Mouse (Mus musculus) forelimb bud, embryonic 11.5 days (tissue): ENCODE data around the gene Ampd3.

Experiments used
- DNase-seq: peaks from one replicate; pipeline ENCODE4 v3.0.0-alpha.2; 2012; ENCODE audit warnings: low read depth, low spot score

Ampd3 gene

GRCm38 (mm10) chr7:110801028-110801427, 33.0 kb downstream of the Ampd3 start:
- peak; percentile 80 for DNase-seq

DNA sequence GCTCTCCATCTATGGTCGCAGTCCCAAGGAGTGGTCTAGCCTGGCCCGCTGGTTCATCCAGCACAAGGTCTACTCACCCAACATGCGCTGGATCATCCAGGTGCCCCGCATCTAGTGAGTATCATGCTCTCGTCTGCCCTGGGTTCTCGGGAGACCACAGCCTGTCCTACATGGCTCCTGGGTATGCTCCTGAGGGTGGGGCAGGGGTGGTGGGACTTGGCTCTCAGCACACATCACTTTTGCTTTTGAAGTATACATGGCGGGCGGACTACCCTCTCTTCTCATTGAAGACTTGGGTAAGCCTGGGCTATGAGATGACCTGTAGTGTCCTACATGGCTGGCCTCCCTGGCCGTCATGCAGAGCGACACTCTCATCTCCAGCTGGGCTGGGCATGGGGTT, 35.1 kb downstream of the Ampd3 start:
- DNase-seq = no peak

- no peak for DNase-seq
These were observed 36.3 kb downstream of the Ampd3 start for GRCm38 (mm10) chr7:110804266-110804665.

DNA sequence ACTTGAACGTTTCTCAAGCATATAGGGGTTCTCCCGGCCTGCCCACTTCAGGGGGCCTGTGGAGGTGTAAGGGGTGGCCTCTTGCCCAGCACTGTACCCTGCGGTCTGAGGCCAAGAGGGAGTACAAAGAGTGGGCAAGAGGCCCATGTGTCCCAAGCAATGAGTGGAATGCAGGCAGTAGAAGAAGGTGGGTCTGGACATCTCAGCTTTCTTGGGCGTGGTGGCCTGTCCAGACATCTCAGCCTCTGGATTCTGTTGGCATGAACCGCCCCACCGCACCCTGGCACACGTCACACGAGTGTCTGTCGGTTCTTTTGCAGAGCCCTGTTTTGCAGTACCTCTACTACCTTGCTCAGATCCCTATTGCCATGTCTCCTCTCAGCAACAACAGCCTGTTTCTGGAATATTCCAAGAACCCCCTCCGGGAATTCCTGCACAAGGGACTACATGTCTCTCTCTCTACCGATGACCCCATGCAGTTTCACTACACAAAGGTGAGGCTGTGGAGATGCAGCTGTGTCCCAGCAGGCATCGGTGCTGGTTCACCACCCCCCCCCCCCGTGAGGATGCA, 39.5 kb downstream of the Ampd3 start:
- no peak for DNase-seq

DNA sequence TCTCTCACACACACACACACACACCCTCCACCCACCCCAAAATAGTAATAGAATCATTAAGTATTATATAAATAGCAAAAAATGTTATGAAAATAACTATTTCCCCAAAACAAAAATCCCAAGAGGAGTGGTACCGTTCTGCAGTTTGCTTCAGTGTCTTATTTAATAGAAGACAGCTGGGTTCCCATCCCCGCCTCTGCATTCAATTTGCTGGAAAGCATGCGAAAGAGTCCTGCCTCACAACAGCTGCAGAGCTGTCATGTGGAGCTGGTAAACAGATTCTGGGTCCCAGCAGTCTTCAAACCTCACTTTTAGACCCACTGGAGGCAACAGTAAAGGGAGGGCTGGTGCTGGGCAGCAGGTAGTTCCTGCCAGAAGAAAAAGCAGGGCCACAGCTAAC, 41.0 kb downstream of the Ampd3 start:
- no peak for DNase-seq

- DNase-seq = no peak
These were observed 41.9 kb downstream of the Ampd3 start for GRCm38 (mm10) chr7:110809585-110810557.

GRCm38 (mm10) chr7:110810995-110811394, 43.0 kb downstream of the Ampd3 start:
- no peak for DNase-seq

- no peak for DNase-seq
These were observed 43.5 kb downstream of the Ampd3 start for GRCm38 (mm10) chr7:110811529-110811928.

- no peak for DNase-seq
These were observed 46.0 kb downstream of the Ampd3 start for GRCm38 (mm10) chr7:110813983-110814382.

- DNase-seq = peak; percentile 69
These were observed 48.0 kb downstream of the Ampd3 start for GRCm38 (mm10) chr7:110816037-110816436.

DNA sequence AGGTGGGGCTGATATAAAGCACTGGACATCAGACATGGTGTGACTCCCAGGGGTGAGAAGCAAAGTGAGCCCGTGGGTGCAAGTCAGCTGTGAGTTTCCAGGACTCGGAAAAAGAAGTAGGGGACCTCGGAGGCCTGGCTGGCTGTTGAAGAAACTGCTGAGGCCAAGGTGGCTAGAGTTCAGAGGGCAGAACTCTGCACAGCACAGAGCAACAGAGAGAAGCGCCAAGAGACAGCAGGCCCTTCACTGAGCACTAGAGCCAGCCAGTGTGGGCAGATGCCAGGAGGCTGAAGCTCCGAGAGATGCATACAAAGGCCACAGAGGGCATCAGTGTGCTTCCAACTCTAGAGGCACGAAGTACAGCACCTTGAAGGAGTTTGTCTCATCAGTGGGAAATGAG, 50.2 kb downstream of the Ampd3 start:
- DNase-seq = no peak

- no peak for DNase-seq
These were observed 50.9 kb downstream of the Ampd3 start for GRCm38 (mm10) chr7:110818787-110819350.

DNA sequence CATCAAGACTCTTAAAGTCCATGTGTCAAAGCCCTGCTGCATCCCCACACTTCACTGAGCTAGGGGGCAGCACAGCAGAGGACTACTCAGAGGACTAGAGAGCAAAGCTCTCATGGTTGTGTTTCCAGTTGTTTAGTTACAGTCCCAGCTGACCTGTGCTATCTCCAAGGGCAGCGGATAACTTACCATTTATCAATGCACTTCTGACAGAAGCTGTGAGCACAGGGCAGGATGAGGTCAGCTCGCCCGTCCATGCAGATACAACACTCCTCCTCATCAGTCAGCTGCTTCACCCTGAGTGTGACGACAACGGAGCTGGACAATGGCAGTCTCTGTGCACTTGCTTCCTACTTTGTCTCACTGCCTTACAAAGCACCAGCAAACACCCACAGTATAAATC, 53.1 kb downstream of the Ampd3 start:
- DNase-seq = no peak

DNA sequence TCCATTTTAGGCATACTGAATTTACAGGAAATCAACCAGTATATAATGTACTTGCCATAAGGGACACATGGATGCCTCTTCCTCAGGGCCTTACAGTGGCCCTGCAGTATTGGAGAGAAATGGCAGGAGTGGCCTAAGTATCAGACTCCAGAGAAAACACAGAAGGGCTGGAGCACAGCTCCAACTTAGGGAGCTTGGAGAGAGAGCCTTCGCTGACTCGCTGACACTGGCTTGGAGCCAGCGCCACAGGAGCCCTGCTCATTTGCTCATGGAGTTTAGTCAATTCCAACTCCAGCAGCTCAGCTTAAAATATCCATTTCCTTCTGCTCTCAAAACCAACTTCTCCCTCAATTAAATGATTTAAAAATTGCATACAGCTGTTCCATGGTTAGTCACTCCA, 53.6 kb downstream of the Ampd3 start:
- no peak for DNase-seq

GRCm38 (mm10) chr7:110822055-110822454, 54.0 kb downstream of the Ampd3 start:
- no peak for DNase-seq

DNA sequence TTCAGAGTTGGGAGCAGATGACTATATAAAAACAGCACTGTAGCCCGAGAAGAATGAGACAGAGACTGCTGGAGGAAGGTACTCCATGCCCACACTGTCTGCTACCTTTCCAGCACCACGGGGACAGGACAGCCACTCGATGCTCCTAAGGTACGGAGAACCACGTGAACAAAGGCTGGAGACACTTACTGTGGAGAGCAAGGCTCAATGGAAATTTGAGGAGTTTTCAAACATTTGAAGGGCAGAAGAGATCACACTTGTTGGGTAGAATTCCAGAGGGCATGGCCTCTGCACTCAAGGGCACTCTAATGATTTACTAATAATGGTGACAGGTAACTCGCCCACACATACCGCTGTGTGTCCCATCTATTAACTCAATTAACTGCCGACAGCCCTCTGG, 55.1 kb downstream of the Ampd3 start:
- no peak for DNase-seq

DNA sequence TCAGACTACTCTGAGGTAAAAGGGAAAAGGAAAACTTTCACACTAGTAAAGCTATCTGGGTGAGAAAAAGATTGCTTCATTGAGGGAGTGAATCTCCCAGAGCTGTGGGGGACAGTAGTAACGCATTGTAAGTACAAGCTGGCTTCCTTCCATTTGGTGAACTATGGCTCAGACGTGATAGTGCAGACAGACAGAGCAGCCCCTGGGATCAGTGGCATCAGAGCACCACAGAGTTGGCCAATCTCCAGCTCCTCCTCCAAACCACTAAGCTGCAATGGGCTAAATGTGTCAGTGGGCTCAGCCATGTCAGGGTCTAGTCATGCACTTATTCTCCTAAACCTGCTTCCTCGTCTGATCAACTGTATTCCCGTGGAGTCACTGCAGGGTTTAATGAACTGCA, 55.6 kb downstream of the Ampd3 start:
- no peak for DNase-seq

DNA sequence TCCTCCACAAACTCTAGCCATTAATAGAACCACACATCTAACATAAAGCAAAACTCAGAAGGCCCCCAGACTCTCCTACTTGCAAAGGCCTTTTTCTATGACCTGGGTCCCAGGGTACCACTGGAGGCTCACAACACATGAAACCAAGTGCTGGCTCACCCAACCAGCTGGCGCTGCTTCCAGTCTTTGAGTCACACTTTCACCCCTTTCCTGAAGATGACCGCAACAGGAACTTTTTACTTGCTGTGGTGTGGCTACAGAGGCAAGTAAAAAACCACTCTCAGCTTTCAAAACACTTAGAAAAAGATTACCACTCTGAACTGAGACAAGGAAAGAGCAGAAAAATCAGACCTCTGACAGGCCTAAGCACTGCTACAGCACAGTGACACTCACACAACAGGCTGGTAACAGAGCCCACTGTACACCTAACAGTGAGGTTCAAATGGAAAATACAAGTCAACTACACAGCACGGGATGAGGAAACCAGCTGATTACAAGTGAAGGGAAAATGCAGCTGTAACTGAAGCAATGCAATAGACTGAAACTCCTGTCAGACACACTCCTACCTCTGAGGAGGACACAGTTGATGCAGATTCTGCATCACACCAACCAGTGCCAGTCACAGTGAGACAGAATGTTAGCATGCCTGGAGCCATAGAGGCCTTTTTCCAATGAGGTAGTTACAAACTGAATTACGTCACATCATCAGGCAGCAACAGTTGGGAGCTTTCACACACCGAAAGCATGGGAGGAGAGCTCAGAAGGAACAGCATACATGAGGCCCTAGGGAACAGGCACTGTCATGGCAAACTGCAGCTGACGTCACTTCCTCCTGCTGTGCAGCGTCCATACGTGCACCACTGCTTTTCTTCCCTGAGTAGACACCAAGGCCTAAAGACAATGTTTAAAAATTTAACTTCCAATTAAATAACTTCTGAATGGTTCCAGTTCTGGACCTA, 56.3 kb downstream of the Ampd3 start:
- no peak for DNase-seq

DNA sequence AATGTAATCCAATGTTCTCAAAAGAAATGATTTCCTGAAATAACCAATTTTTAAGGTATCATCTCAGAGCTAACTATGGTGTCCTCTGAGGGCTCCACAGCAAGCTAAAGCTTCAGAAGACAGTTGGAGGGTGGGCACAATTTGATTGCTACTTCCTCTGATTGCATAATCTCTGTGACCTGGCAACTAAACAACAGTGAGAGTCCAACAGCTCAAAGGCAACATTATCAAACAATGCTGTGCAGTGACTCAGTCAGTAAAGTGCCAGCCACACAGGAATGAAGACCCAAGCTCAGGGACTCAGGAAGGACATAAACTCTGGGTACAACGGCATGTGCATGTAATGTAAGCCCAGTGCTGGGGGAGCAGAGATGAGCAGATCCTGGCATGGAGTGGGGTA, 65.0 kb downstream of the Ampd3 start:
- no peak for DNase-seq

- DNase-seq = no peak
These were observed 66.0 kb downstream of the Ampd3 start for GRCm38 (mm10) chr7:110834018-110834417.

DNA sequence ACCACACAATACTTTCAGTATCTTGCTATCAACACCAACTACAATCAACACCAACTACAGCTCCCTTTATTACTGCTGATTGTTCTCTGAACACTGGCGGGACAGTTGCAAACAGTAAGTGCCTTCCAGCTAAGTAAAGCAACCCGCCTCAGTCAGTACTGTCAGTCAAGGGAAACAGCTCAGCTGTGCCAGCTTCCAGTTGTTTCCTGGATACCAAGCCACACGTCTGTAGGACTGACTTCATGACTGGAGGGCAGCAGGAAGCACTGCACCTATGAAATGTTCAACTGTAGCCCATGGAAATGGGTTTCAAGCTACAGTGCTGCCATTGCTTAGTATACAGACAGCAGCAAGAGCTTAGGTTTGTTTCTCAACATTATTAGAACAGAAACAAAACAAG, 66.5 kb downstream of the Ampd3 start:
- no peak for DNase-seq

DNA sequence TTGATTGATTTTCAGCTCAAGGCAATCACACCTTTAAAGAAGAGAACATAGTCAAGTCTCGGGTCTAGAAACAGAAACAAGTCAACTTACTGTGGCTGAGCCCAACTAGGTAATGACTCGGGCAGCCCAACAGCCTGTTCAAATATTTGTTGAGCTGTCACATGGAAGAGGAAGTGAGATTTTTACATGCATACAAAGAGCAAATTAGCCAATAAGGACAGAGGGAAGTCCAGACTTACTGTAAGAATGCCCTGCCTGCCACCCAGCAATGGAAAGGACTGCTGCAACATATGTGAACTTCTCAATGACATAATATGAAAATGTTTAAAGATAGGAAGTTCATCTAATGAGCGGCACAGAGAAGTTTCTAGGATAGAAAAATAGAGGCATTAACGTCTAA, 72.3 kb downstream of the Ampd3 start:
- no peak for DNase-seq
